Mouse (Mus musculus): ENCODE measurements at regions not wholly inside any gene's neighbourhood (a gene's known extent, or its start where the extent isn't known, plus 50 kb on each side); places are given as distances from the start of the nearest gene placed in this dataset.
"Not testable (repeated sequence)": the region's sequence is repeated elsewhere in the genome, so short reads cannot be mapped to it uniquely, and the experiment has no call there.

DNA sequence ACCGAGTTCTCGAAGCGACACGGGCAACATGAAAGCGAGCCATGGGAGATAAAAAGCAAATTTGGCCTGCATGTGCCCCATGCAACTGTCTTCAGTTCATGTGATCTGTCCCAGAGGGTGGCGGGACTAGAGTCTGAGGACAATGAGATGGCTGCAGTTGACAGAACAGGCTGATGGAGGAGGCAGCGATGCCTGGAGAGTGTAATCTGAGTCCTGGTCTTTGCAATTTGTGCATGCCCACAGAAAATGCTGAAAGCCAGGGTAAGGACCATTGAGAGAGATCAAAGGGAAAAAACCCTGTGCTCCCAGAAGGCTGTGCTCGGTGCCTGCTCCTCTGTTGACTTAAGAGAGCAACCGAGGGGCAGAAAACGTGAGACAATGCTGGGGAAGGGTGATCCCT lies 624.8 kb upstream of the BB014433 start:
- no peaks in the 10 kb centered on the region for H3K4me1 ChIP-seq (ENCODE audit: control insufficient read depth, insufficient read depth, low read length)
- no peak for TF ChIP-seq POLR2A (IDR thresholded peaks at IDR 0.05; ENCODE audit: low read depth, low read length)
- no peak for TF ChIP-seq CTCF (IDR thresholded peaks at IDR 0.05; ENCODE audit: borderline replicate concordance, insufficient read depth, low read length)
- no peak overlapping the region for H3K4me3 ChIP-seq (ENCODE audit: insufficient read depth, low read length)
- H3K27ac ChIP-seq (ENCODE audit: insufficient read depth, low read length) = no peak overlapping the region

DNA sequence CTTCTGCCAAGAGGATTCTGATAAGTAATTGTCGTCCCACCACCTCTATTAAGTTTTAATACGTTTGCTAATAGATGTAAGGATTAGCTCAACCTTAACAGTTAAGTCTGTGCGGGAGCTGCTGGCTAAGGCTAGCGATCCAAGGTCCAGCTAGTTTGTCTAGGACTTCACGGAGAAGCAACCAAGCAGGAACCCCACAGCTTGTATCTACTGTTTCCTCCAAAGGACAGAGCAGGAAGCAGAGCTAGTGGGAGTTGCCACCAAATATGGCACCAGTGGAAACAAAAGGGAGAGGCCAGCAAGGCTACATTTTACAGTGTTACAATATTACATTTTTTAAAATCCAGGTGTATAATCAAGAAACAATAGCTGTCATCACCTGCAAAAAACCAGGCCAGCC lies 624.4 kb upstream of the BB014433 start:
- Histone ChIP-seq H3K27ac (ENCODE audit: insufficient read depth, low read length) (no peak overlapping the region), H3K4me3 (ENCODE audit: insufficient read depth, low read length) (no peak overlapping the region), H3K4me1 (ENCODE audit: control insufficient read depth, insufficient read depth, low read length) (no peaks in the 10 kb centered on the region)
- TF ChIP-seq CTCF (IDR thresholded peaks at IDR 0.05; ENCODE audit: borderline replicate concordance, insufficient read depth, low read length) (no peak), POLR2A (IDR thresholded peaks at IDR 0.05; ENCODE audit: low read depth, low read length) (no peak)

DNA sequence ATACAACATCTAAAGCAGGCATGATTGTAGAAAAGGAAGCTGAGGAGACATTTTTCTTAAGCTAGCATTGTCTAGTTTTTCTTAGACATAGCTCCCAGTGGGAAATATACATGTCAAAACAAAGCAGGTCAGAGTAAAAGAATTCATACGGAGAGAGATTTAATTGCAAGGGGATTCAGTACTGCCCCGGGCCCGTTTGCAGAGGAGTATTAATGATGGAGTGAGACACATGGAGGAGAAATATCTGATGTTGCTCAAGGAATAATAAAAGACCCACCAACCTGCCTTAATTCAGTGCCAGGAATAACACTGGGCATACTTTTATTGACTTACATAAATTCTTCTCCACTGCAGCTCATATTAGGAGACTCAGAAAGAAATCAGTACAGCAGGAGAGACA lies 623.6 kb upstream of the BB014433 start:
- Histone ChIP-seq H3K27ac (ENCODE audit: insufficient read depth, low read length) (no peak overlapping the region), H3K4me3 (ENCODE audit: insufficient read depth, low read length) (no peak overlapping the region), H3K4me1 (ENCODE audit: control insufficient read depth, insufficient read depth, low read length) (no peaks in the 10 kb centered on the region)
- TF ChIP-seq POLR2A (IDR thresholded peaks at IDR 0.05; ENCODE audit: low read depth, low read length) = no peak
- no peak for TF ChIP-seq CTCF (IDR thresholded peaks at IDR 0.05; ENCODE audit: borderline replicate concordance, insufficient read depth, low read length)

DNA sequence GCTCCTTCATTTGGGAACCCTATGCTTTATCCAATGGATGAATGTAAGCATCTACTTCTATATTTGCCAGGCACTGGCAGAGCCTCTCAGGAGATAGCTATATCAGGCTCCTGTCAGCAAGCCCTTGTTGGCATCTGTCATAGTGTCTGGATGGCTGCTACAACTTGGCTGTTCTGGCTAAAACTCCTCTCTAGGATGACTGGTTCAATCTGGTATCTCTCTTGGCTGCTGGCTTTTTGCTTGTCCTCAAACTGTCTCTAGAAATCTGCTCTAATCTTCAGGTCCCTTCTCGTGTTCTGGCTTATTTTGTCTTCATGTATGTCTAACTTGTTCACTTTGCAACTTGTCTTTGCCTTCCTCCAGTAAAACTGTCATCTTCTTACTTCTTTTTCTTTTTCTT lies 614.7 kb upstream of the BB014433 start:
- Histone ChIP-seq H3K27ac (ENCODE audit: insufficient read depth, low read length) (no peak overlapping the region), H3K4me3 (ENCODE audit: insufficient read depth, low read length) (no peak overlapping the region), H3K4me1 (ENCODE audit: control insufficient read depth, insufficient read depth, low read length) (no peaks in the 10 kb centered on the region)
- TF ChIP-seq CTCF (IDR thresholded peaks at IDR 0.05; ENCODE audit: borderline replicate concordance, insufficient read depth, low read length) (no peak), POLR2A (IDR thresholded peaks at IDR 0.05; ENCODE audit: low read depth, low read length) (no peak)

DNA sequence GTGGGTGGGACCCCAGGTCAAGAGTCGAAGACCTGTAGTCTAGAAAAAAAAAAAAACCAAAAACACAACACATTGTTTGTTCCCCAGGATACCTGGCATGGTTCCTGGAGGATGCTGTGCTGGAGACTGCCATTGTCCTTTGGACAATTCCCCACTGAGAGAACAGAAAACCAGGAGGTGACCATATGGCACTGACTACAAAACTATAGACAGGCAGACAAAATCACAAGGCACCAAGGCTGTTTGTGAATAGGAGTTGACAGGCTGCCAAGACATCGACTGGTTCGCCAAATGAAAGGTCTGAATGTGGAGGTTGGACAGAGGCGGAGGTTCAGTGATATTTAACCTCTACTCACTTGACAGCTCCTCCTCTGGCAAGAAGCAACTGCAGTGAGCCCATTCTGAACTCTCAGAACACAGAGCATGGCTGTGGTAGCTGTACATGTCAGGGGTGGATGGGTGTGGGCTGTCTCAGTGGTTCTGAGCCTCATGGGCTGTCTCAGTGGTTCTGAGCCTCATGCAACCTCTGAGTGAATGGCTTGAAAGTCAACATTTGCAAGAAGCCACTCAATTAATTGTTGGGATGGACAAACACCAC lies 589.0 kb upstream of the BB014433 start:
- TF ChIP-seq POLR2A (IDR thresholded peaks at IDR 0.05; ENCODE audit: low read depth, low read length) (no peak), CTCF (IDR thresholded peaks at IDR 0.05; ENCODE audit: borderline replicate concordance, insufficient read depth, low read length) (no peak)
- Histone ChIP-seq H3K4me1 (ENCODE audit: control insufficient read depth, insufficient read depth, low read length) (no peaks in the 10 kb centered on the region), H3K27ac (ENCODE audit: insufficient read depth, low read length) (no peak overlapping the region), H3K4me3 (ENCODE audit: insufficient read depth, low read length) (no peak overlapping the region)

DNA sequence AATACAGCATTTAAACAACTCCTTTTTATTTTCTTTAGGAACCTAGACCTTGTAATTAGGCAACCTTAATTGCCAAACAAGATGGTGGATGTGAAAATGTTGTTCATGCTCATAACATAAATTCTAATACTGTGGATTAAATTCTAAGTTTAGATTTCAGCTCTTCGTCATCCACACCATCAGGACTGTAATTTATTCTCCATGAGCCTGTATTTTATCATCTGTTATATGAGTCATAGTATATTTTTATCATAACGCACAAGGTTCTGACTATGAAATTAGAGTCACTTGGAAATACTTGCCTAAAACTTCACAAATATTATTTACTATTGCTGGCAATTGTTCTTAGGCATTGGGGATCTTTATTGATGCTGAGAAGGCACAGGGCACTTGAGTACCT lies 582.7 kb upstream of the BB014433 start:
- Histone ChIP-seq H3K27ac (ENCODE audit: insufficient read depth, low read length) (no peak overlapping the region), H3K4me1 (ENCODE audit: control insufficient read depth, insufficient read depth, low read length) (no peaks in the 10 kb centered on the region), H3K4me3 (ENCODE audit: insufficient read depth, low read length) (no peak overlapping the region)
- TF ChIP-seq CTCF (IDR thresholded peaks at IDR 0.05; ENCODE audit: borderline replicate concordance, insufficient read depth, low read length) (no peak), POLR2A (IDR thresholded peaks at IDR 0.05; ENCODE audit: low read depth, low read length) (no peak)

DNA sequence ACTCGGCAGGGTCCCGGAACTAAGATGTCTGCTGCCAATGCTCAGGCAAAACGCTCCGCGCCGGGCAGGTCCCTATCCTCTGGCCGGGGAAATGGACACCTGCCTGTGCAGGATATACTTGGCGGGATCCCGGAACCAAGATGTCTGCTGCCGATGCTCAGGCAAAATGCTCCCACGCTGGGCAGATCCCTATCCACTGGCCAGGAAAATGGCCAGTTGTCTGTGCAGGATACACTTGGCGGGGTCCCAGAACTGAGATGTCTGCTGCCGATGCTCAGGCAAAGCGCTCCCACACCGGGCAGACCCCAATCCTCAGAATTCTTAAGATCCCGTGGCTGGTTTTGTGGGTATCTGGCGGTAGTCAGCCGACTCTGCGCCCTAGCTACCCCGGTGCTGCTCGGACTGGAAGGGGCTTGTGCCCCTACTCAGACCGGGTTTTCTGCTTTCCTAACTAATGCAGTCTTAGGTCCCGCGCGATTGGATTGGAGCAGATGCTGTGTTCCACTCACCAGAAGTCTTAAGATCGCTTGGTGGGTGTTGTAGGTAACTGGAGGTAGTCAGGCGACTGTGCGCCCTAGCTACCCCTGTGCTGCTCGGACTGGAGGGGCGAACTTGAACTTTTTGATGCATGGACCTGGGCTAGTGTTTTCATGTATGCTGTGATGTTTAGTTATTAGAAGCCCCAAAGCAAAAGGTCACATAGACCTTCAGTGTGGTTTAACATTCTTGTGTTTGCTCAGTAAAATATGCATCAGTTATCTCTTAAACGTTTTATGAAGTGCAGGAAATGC lies 577.9 kb upstream of the BB014433 start:
- not testable (repeated sequence) for H3K4me3 ChIP-seq (ENCODE audit: insufficient read depth, low read length); H3K4me1 ChIP-seq (ENCODE audit: control insufficient read depth, insufficient read depth, low read length); H3K27ac ChIP-seq (ENCODE audit: insufficient read depth, low read length)

DNA sequence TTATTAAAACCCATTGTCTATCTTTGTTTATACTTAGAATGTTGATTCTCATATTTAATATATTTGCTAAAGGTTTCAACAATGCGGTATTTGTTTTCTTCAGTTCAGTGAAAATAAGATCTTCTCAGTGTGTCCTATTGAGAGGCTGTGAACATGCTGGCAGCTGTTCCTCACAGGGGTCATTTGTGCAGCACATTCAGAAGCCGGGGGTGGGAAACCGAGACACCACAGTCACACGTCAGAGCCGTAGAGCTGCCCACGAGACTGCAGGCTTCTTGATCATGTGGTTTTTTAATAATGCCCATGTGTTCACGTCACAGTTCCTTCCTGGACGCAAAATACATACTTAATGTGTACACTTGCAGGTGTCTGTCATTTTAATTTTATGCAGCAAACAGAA lies 564.3 kb upstream of the BB014433 start:
- TF ChIP-seq POLR2A (IDR thresholded peaks at IDR 0.05; ENCODE audit: low read depth, low read length) (no peak), CTCF (IDR thresholded peaks at IDR 0.05; ENCODE audit: borderline replicate concordance, insufficient read depth, low read length) (no peak)
- no peaks in the 10 kb centered on the region for H3K4me1 ChIP-seq (ENCODE audit: control insufficient read depth, insufficient read depth, low read length)
- H3K27ac ChIP-seq (ENCODE audit: insufficient read depth, low read length) = no peak overlapping the region
- H3K4me3 ChIP-seq (ENCODE audit: insufficient read depth, low read length) = no peak overlapping the region

DNA sequence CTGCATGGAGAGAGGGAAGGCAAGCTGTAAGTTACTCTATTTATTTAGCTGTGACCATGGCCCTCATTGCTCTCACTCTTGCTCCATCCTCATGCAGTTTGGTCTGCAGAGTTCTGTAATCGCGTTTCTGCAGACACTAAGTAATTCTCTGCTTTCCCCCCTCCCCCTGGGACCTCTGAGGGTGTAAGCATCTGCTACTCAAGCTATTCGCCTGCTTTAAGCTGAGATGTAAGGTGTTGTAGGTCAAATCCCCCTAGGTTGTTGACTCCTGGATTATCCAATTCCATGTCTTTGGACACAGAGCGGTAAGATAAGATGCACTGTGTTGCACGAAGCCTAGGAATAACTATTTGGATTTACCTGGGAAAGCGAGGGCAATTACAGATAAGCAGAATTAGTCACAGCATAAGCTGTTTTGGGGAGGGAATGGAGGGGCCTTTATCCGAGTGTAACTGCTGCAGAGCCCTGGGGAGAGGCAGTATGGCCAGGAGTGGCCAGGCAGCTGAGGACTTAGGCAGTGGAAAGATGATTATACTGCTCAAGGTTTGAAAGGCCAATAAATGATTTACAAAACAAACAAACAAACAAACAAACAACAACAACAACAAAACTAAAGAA lies 561.8 kb upstream of the BB014433 start:
- no peaks in the 10 kb centered on the region for H3K4me1 ChIP-seq (ENCODE audit: control insufficient read depth, insufficient read depth, low read length)
- no peak overlapping the region for H3K4me3 ChIP-seq (ENCODE audit: insufficient read depth, low read length)
- TF ChIP-seq POLR2A (IDR thresholded peaks at IDR 0.05; ENCODE audit: low read depth, low read length) = no peak
- no peak for TF ChIP-seq CTCF (IDR thresholded peaks at IDR 0.05; ENCODE audit: borderline replicate concordance, insufficient read depth, low read length)
- no peak overlapping the region for H3K27ac ChIP-seq (ENCODE audit: insufficient read depth, low read length)

DNA sequence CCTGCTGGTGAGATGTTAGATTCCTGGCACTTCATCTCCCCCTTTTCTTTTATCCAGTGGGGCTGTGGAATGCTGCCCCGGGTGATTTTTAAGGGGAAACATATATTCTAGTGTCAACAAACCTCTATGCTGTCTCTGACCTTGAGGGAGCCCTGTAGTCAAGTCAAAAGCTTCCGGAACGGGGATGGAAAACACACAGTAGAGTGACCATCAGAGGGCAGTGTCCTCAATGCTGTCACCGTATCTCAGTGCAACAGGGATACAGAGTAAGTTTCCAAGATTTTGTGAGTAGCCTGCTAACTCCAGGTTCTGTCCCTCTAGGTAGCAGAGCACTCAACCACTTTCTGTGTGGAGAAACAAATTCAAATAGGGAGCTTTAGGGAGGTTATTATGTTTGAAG lies 555.7 kb upstream of the BB014433 start:
- no peaks in the 10 kb centered on the region for H3K4me1 ChIP-seq (ENCODE audit: control insufficient read depth, insufficient read depth, low read length)
- H3K27ac ChIP-seq (ENCODE audit: insufficient read depth, low read length) = no peak overlapping the region
- no peak overlapping the region for H3K4me3 ChIP-seq (ENCODE audit: insufficient read depth, low read length)
- TF ChIP-seq CTCF (IDR thresholded peaks at IDR 0.05; ENCODE audit: borderline replicate concordance, insufficient read depth, low read length) (no peak), POLR2A (IDR thresholded peaks at IDR 0.05; ENCODE audit: low read depth, low read length) (no peak)
